Mouse (Mus musculus): ENCODE results near the gene Raet1e. TPM values are rescaled to one million over a fixed set of nuclear protein-coding genes. Genes with fewer than 3 reads are reported as not detected.
"Not testable (repeated sequence)": the region's sequence is repeated elsewhere in the genome, so short reads cannot be mapped to it uniquely, and the experiment has no call there.

The Raet1e gene
- polyA plus RNA-seq, 1 experiment from 2014 or later = 1.3 TPM

DNA sequence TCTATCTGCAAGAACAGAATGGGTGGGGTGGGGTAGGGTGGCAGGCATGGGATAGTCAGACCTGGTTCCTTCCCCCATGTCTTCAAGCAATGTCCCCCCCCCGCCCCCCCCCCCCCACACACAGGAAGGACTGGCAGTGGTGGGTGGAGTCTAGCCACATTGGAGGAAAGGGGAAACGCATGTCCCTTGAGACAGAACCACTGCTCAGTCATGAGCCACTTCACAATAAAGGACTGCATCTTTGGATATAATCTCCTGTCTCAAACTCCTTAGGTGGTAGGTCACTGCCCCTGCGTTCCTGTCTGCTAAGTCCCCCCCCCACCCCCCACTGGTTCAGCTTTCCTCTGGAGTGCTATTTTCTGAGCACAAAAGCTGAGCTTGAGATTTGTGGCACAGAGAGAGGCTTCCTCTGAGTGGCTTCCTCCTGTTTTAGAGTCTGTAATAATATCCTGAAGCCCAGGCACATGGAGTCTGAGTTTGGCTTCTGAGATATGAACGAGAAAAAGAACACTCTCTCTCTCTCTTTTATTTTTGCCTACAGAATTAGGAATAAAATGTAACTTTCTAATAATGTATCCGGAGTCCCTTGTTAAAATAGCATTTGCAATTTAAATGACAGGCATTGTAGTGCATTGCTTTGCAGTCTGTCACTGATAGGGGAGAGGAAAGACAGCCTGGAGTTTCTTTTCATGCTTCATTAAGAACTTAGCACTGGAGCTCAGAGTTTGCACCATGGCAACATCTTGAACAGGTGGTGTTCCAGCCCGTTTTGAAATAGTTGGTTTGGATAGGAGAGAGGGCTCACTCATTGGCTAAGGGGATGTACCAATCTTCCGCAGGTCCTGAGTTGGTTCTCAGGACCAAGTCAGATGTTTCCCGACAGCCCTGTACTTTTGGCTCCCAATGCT is 112.8 kb downstream of the Raet1e start:
- H3K27ac ChIP-seq (replicated peaks; ENCODE audit: low read depth, low read length); H3K4me2 ChIP-seq (ENCODE audit: low read length); H3K9me3 ChIP-seq (ENCODE audit: control insufficient read depth, low read length); H3K36me3 ChIP-seq (ENCODE audit: control insufficient read depth, insufficient read depth, low read length); H3K9ac ChIP-seq (replicated peaks; ENCODE audit: low read length); H3K4me3 ChIP-seq (replicated peaks; ENCODE audit: low read depth, low read length); H3K27me3 ChIP-seq (ENCODE audit: control insufficient read depth, insufficient read depth, low read length); H3K4me1 ChIP-seq (ENCODE audit: control insufficient read depth, insufficient read depth, low read length): not testable (repeated sequence)
- peak; percentile 62; the same call in 1 of the 2 replicates for ATAC-seq (ENCODE audit: low FRiP score, low TSS enrichment)
- DNase-seq = peak; percentile 24
- 6% methylated on average over 8 of the region's 8 CpGs for WGBS

GRCm38 (mm10) chr10:22272914-22273683 is 114.7 kb downstream of the Raet1e start:
- DNase-seq = peak; percentile 56
- not testable (repeated sequence) for H3K4me1 ChIP-seq (ENCODE audit: control insufficient read depth, insufficient read depth, low read length); H3K27ac ChIP-seq (replicated peaks; ENCODE audit: low read depth, low read length); H3K9me3 ChIP-seq (ENCODE audit: control insufficient read depth, low read length); H3K36me3 ChIP-seq (ENCODE audit: control insufficient read depth, insufficient read depth, low read length); H3K27me3 ChIP-seq (ENCODE audit: control insufficient read depth, insufficient read depth, low read length)
- peak; percentile 55 for ATAC-seq (ENCODE audit: low FRiP score, low TSS enrichment)
- H3K4me3 ChIP-seq (replicated peaks; ENCODE audit: low read depth, low read length) = peak overlapping the region; percentile 44
- peak overlapping the region; percentile 81 for H3K4me2 ChIP-seq (ENCODE audit: low read length)
- WGBS = 1% methylated on average over 37 of the region's 37 CpGs
- 0 out of 2 replicates have a peak overlapping the region, but pooled peaks have one; percentile 20 for H3K9ac ChIP-seq (replicated peaks; ENCODE audit: low read length)

DNA sequence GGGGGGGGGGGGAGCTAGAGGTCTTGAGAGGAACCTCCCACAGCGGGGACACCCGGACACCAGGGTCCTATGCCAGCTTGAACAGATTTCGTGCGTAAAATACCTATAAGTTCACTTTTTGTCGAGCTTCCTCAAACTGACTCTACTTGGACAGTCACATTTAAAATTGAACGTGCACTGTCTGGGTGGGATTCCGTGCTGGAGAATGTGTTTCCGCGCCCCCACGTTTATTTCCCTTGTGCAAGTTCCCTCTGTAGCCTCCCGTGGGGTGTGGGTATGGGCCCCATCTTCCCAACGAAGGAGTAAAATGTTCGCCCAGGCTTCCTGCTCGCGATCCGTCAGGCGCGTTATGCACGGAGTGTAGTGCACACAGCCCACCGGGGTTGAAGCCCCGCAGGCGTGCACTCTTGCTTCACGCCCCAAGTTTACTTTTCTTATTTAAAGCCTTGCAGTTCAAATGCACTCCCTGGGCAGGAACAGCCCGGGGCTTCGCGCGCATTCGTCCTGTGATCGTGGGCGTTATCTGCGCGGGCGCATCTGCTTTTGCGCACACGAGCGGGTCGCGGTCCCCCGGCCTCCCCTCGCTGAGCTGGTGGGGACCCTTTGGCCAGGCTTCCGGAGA is 115.4 kb downstream of the Raet1e start:
- Histone ChIP-seq H3K36me3 (ENCODE audit: control insufficient read depth, insufficient read depth, low read length) (no peaks in the 10 kb centered on the region), H3K4me3 (replicated peaks; ENCODE audit: low read depth, low read length) (peak overlapping the region; percentile 44), H3K27ac (replicated peaks; ENCODE audit: low read depth, low read length) (no peak overlapping the region), H3K4me2 (ENCODE audit: low read length) (peak overlapping the region; percentile 81), H3K27me3 (ENCODE audit: control insufficient read depth, insufficient read depth, low read length) (peaks cover 8% of the 10 kb centered on the region; the same call in 1 of the 2 replicates), H3K9ac (replicated peaks; ENCODE audit: low read length) (no peak overlapping the region), H3K9me3 (ENCODE audit: control insufficient read depth, low read length) (no peaks in the 10 kb centered on the region), H3K4me1 (ENCODE audit: control insufficient read depth, insufficient read depth, low read length) (no peaks in the 10 kb centered on the region)
- DNase-seq (peak; percentile 44), ATAC-seq (ENCODE audit: low FRiP score, low TSS enrichment) (0 out of 2 replicates have a peak, but pooled peaks have one; percentile 22)
- under 1% methylated on average over 41 of the region's 41 CpGs for WGBS

GRCm38 (mm10) chr10:22274445-22275057 is 116.2 kb downstream of the Raet1e start:
- Histone ChIP-seq H3K4me2 (ENCODE audit: low read length) (peak overlapping the region; percentile 81), H3K27me3 (ENCODE audit: control insufficient read depth, insufficient read depth, low read length) (peaks cover 8% of the 10 kb centered on the region; the same call in 1 of the 2 replicates), H3K36me3 (ENCODE audit: control insufficient read depth, insufficient read depth, low read length) (no peaks in the 10 kb centered on the region), H3K4me3 (replicated peaks; ENCODE audit: low read depth, low read length) (peak overlapping the region; percentile 44; the same call in 1 of the 2 replicates), H3K27ac (replicated peaks; ENCODE audit: low read depth, low read length) (no peak overlapping the region), H3K9ac (replicated peaks; ENCODE audit: low read length) (no peak overlapping the region), H3K4me1 (ENCODE audit: control insufficient read depth, insufficient read depth, low read length) (no peaks in the 10 kb centered on the region), H3K9me3 (ENCODE audit: control insufficient read depth, low read length) (no peaks in the 10 kb centered on the region)
- ATAC-seq (ENCODE audit: low FRiP score, low TSS enrichment) (peak; percentile 25; the same call in 1 of the 2 replicates), DNase-seq (peak; percentile 6)
- WGBS = 8% methylated on average over 19 of the region's 19 CpGs

DNA sequence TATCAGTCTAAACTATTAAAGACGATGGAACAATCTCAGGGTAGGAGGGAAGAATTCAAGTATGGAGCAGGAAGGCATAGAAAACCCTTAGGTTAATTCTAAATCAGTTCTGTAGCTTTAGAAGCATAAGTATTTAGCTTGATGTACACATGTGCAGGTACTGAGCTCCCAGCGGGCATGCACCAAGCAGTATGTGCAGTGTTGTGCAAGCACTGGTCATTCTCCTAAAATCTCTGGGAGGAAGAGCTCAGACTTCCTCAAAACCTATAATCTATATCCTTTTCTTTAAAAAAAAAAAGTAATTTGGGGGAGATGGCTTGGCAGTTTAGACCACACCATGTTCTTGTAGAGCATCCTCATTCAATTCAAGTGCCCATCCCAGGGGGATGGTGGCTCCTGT is 120.1 kb downstream of the Raet1e start:
- not testable (repeated sequence) for ATAC-seq (ENCODE audit: low FRiP score, low TSS enrichment); H3K4me1 ChIP-seq (ENCODE audit: control insufficient read depth, insufficient read depth, low read length); H3K9me3 ChIP-seq (ENCODE audit: control insufficient read depth, low read length); H3K9ac ChIP-seq (replicated peaks; ENCODE audit: low read length); H3K27me3 ChIP-seq (ENCODE audit: control insufficient read depth, insufficient read depth, low read length); H3K4me3 ChIP-seq (replicated peaks; ENCODE audit: low read depth, low read length); DNase-seq; H3K27ac ChIP-seq (replicated peaks; ENCODE audit: low read depth, low read length); H3K4me2 ChIP-seq (ENCODE audit: low read length); H3K36me3 ChIP-seq (ENCODE audit: control insufficient read depth, insufficient read depth, low read length)
- 93% methylated on average over 2 of the region's 2 CpGs for WGBS

DNA sequence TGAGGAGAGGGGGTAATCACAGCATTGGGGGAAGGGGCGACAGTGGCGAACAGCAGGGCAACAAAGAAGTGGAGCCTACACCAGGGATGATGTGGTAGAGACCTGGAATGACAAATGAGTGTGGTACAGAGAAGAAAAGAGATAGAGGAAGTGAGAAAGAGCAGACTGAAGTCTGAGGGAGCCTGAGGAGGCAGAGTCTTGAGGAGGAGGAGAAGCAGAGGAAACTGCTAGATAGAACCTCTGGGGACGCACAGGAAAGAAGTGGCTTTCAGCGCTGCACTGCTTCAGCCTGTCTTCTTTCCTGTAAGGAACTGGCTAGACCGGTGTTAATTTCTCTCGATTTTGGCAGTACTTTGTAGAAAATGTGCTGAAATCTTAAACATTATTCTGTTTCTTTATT is 124.4 kb downstream of the Raet1e start:
- no peak for ATAC-seq (ENCODE audit: low FRiP score, low TSS enrichment)
- Histone ChIP-seq H3K9me3 (ENCODE audit: control insufficient read depth, low read length) (no peaks in the 10 kb centered on the region), H3K27ac (replicated peaks; ENCODE audit: low read depth, low read length) (no peak overlapping the region), H3K4me2 (ENCODE audit: low read length) (no peak overlapping the region), H3K9ac (replicated peaks; ENCODE audit: low read length) (no peak overlapping the region), H3K27me3 (ENCODE audit: control insufficient read depth, insufficient read depth, low read length) (no peaks in the 10 kb centered on the region), H3K36me3 (ENCODE audit: control insufficient read depth, insufficient read depth, low read length) (no peaks in the 10 kb centered on the region), H3K4me1 (ENCODE audit: control insufficient read depth, insufficient read depth, low read length) (no peaks in the 10 kb centered on the region), H3K4me3 (replicated peaks; ENCODE audit: low read depth, low read length) (no peak overlapping the region)
- WGBS = 53% methylated on average over 6 of the region's 6 CpGs
- no peak for DNase-seq

DNA sequence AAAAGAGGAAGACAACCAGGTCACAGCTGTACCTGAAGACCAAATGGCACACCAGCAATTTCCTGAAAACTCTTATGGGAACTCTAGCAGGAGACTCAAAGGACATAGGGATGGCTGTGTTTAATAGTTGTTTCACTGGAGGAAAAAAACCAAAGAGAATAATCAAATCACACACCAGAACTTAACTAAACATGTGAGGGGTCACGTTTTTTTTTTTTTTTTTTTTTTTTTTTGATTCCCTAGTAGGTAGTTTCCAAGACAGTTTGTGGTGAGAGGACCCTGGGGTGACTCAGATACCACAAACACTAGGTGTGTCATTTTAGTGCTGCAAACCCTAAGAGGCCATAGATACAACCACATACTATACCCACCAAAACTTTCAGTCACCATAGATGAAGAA is 137.3 kb downstream of the Raet1e start:
- H3K9ac ChIP-seq (replicated peaks; ENCODE audit: low read length) = no peak overlapping the region
- no peak overlapping the region for H3K4me3 ChIP-seq (replicated peaks; ENCODE audit: low read depth, low read length)
- H3K27ac ChIP-seq (replicated peaks; ENCODE audit: low read depth, low read length) = no peak overlapping the region
- DNase-seq (no peak), ATAC-seq (ENCODE audit: low FRiP score, low TSS enrichment) (no peak)
- H3K36me3 ChIP-seq (ENCODE audit: control insufficient read depth, insufficient read depth, low read length) = no peaks in the 10 kb centered on the region
- H3K9me3 ChIP-seq (ENCODE audit: control insufficient read depth, low read length) = no peaks in the 10 kb centered on the region
- no peak overlapping the region for H3K4me2 ChIP-seq (ENCODE audit: low read length)
- 46% methylated on average over 1 of the region's 1 CpGs for WGBS
- H3K27me3 ChIP-seq (ENCODE audit: control insufficient read depth, insufficient read depth, low read length) = no peaks in the 10 kb centered on the region
- H3K4me1 ChIP-seq (ENCODE audit: control insufficient read depth, insufficient read depth, low read length) = no peaks in the 10 kb centered on the region

DNA sequence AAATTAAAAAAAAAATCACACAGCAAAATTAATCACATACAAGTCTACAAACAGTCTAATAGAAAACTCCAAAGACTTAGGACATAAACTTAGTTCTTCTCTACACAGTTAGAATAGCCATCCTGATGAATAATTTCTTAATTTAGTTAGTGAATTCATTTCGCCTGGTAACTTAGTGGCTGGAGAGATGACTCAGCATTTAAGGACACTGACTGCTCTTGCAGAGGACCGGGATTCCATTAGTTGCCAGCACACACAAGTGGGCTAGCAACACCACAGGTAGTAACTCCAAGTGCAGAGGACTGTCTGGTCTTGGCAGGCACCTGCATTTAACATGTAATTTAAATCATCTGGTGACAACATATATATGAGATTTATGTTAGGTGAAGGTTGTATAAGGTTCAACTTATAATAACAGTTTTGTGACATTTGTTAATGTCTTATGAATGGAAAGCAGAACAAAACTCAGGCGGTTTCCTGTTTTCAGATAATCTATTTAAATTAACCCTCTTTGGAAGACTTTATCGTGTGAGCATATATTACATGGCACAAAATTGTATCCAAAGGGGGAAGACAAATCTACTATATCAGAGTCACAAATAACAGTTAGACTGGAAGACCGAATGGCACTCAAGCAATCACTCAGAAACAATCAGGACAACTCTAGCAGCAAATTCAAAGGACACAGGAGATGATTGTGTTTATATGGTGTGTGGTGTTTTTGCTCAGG is 138.8 kb downstream of the Raet1e start:
- DNase-seq = no peak
- WGBS = 88% methylated on average over 5 of the region's 5 CpGs
- no peak overlapping the region for H3K9ac ChIP-seq (replicated peaks; ENCODE audit: low read length)
- H3K4me3 ChIP-seq (replicated peaks; ENCODE audit: low read depth, low read length) = no peak overlapping the region
- H3K9me3 ChIP-seq (ENCODE audit: control insufficient read depth, low read length) = no peaks in the 10 kb centered on the region
- no peak for ATAC-seq (ENCODE audit: low FRiP score, low TSS enrichment)
- no peaks in the 10 kb centered on the region for H3K36me3 ChIP-seq (ENCODE audit: control insufficient read depth, insufficient read depth, low read length)
- H3K27me3 ChIP-seq (ENCODE audit: control insufficient read depth, insufficient read depth, low read length) = no peaks in the 10 kb centered on the region
- no peak overlapping the region for H3K27ac ChIP-seq (replicated peaks; ENCODE audit: low read depth, low read length)
- no peak overlapping the region for H3K4me2 ChIP-seq (ENCODE audit: low read length)
- no peaks in the 10 kb centered on the region for H3K4me1 ChIP-seq (ENCODE audit: control insufficient read depth, insufficient read depth, low read length)

Measured in midbrain, embryonic 14.5 days (tissue).